Mouse (Mus musculus): ENCODE results near the gene Znrd1as.

DNA sequence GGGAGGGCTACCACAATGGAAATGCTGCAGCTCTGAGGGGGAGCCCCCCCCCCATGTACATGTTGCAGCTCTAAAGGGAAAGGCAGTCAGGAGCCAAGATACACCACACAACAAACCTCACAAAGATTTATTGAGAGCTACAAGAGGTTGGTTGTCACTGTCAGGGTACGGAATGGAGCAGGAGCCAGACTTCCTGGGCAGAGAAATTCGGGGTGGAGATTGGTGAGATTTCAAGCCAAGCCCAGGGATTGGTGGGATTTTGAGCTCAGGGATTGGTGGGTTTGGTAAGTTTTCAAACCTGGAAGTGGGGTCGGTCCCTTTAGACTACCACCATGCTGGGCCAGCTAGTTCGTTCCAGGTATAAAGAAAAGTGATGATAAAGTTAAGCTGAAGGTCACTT lies 34.9 kb upstream of the Znrd1as start:
- TF ChIP-seq CTCF (IDR thresholded peaks at IDR 0.05; ENCODE audit: extremely low read depth, insufficient read depth, low read length) (no peak), POLR2A (IDR thresholded peaks at IDR 0.05; ENCODE audit: extremely low read depth, insufficient read depth, low read length) (no peak)

All from cortical plate, adult 2 months (tissue).